Mouse (Mus musculus): ENCODE measurements at regions not wholly inside any gene's neighbourhood (a gene's known extent, or its start where the extent isn't known, plus 50 kb on each side); places are given as distances from the start of the nearest gene placed in this dataset.

DNA sequence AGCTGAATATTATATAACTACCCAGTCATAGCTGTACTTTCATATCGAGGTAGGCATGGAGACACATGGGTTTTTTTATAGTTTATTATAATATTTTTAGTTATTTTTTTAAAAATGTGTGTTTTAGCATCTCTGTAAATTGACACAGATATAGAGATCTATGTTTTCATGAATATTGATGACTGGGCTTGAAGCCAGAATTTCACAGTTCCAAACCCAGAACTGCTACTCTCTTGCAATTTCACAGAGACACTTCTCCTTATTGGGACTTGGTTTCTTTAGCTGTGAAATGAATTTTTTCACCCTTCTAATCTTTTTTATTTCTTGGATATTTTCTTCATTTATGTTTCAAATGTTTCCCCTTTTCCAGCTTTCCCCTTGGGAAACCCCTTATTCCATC is 481.0 kb upstream of the Fam98a start:
- H3K4me3 ChIP-seq (ENCODE audit: insufficient read depth, low read length): no peak overlapping the region
- no peak for TF ChIP-seq CTCF (IDR thresholded peaks at IDR 0.05; ENCODE audit: low read depth, low read length)
- no peak for TF ChIP-seq POLR2A (IDR thresholded peaks at IDR 0.05; ENCODE audit: borderline replicate concordance, low read depth, low read length)
- H3K4me1 ChIP-seq (ENCODE audit: control insufficient read depth, insufficient read depth, low read length): no peaks in the 10 kb centered on the region
- no peak overlapping the region for H3K27ac ChIP-seq (ENCODE audit: insufficient read depth, low read depth, low read length)

GRCm38 (mm10) chr17:76008011-76008410 is 456.3 kb upstream of the Fam98a start:
- no peak overlapping the region for H3K4me3 ChIP-seq (ENCODE audit: insufficient read depth, low read length)
- TF ChIP-seq CTCF (IDR thresholded peaks at IDR 0.05; ENCODE audit: low read depth, low read length): no peak
- TF ChIP-seq POLR2A (IDR thresholded peaks at IDR 0.05; ENCODE audit: borderline replicate concordance, low read depth, low read length): no peak

DNA sequence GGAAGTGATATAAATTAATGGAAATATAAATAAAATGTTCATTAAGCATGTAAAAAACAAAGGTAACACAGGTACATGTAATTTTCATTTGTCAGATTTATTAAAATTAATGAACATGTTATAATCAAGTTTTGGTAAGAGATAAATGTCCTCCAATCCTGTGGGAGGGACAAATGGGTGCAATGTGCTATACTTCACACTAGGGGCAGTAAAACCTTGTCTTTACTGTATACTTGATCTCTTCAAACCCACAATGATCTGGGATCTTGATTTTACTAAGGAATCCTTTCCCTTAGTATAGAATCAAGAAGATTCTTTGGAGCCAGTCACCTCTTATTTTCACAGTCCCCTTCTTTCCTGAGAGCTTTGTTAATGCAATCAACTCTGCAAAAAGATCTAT is 451.1 kb upstream of the Fam98a start:
- H3K4me3 ChIP-seq (ENCODE audit: insufficient read depth, low read length): no peak overlapping the region
- TF ChIP-seq CTCF (IDR thresholded peaks at IDR 0.05; ENCODE audit: low read depth, low read length): no peak
- no peak for TF ChIP-seq POLR2A (IDR thresholded peaks at IDR 0.05; ENCODE audit: borderline replicate concordance, low read depth, low read length)
- no peaks in the 10 kb centered on the region for H3K4me1 ChIP-seq (ENCODE audit: control insufficient read depth, insufficient read depth, low read length)
- H3K27ac ChIP-seq (ENCODE audit: insufficient read depth, low read depth, low read length): no peak overlapping the region

More at GRCm38 (mm10) chr17:76008011-76008410, 456.3 kb upstream of the Fam98a start:
- Histone ChIP-seq H3K27ac (ENCODE audit: insufficient read depth, low read depth, low read length) (no peak overlapping the region), H3K4me1 (ENCODE audit: control insufficient read depth, insufficient read depth, low read length) (no peaks in the 10 kb centered on the region)

- H3K27ac ChIP-seq (ENCODE audit: insufficient read depth, low read depth, low read length): no peak overlapping the region
- H3K4me3 ChIP-seq (ENCODE audit: insufficient read depth, low read length): no peak overlapping the region
- TF ChIP-seq POLR2A (IDR thresholded peaks at IDR 0.05; ENCODE audit: borderline replicate concordance, low read depth, low read length): no peak
- TF ChIP-seq CTCF (IDR thresholded peaks at IDR 0.05; ENCODE audit: low read depth, low read length): no peak
- no peaks in the 10 kb centered on the region for H3K4me1 ChIP-seq (ENCODE audit: control insufficient read depth, insufficient read depth, low read length)
Observed at GRCm38 (mm10) chr17:75961371-75961770, 409.6 kb upstream of the Fam98a start.

DNA sequence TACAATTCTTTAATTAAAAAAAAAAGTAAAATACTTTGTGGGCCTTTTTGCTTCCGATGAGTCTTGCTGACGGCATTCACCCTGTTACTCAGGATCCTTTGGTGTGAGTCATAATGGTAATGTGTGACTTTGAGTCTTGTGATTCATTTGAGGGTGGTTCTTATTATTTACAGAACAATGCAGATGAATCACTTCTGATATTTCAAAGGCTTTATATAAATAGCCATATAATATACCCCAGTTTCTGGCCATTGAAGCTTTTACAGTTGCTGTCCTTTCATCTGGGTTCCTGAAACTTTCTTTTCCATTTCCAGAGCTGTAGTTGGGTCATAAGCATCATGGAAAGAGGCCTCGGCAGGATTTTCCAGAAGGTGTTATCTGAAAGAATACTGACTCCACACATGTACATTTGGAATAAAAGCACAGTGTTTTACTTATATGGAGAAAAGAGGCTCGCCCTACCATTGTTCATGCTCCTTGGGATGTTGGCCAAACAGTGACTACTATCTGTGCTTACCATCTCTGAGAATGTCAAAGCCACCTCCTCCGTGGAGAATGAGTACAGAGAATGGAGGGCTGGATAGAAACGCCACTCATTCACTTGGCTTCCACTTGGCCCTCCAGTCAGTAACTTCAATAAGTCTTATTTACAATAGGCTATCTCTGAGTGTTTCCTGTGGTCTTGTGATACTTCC is 385.1 kb upstream of the Fam98a start:
- Histone ChIP-seq H3K4me1 (ENCODE audit: control insufficient read depth, insufficient read depth, low read length) (peaks cover 4% of the 10 kb centered on the region), H3K4me3 (ENCODE audit: insufficient read depth, low read length) (no peak overlapping the region), H3K27ac (ENCODE audit: insufficient read depth, low read depth, low read length) (peak overlapping the region; percentile 81)
- TF ChIP-seq POLR2A (IDR thresholded peaks at IDR 0.05; ENCODE audit: borderline replicate concordance, low read depth, low read length) (no peak), CTCF (IDR thresholded peaks at IDR 0.05; ENCODE audit: low read depth, low read length) (no peak)

DNA sequence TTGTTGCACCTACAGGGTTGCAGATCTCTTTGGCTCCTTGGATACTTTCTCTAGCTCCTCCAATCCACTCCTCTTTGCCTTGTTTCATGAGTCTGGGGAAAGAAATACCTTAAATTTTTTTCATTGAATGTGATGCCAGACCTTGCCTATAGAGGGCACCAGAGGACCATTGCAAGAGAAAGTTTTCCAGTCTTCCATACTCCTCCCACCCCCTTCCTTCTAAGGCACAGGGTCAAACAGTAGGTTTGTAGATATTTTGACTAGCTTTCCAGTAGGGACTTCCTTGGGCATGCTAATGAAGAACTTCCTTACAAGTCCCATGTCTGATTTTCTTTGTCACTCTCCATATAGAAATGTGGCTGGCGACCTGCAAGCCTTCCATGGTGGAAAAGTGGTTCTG is 379.3 kb upstream of the Fam98a start:
- no peaks in the 10 kb centered on the region for H3K4me1 ChIP-seq (ENCODE audit: control insufficient read depth, insufficient read depth, low read length)

GRCm38 (mm10) chr17:75920240-75920639 is 368.5 kb upstream of the Fam98a start:
- TF ChIP-seq CTCF (IDR thresholded peaks at IDR 0.05; ENCODE audit: low read depth, low read length) (no peak), POLR2A (IDR thresholded peaks at IDR 0.05; ENCODE audit: borderline replicate concordance, low read depth, low read length) (no peak)
- Histone ChIP-seq H3K27ac (ENCODE audit: insufficient read depth, low read depth, low read length) (no peak overlapping the region), H3K4me1 (ENCODE audit: control insufficient read depth, insufficient read depth, low read length) (no peaks in the 10 kb centered on the region), H3K4me3 (ENCODE audit: insufficient read depth, low read length) (no peak overlapping the region)

More for the DNA sequence above, 379.3 kb upstream of the Fam98a start:
- TF ChIP-seq POLR2A (IDR thresholded peaks at IDR 0.05; ENCODE audit: borderline replicate concordance, low read depth, low read length) (no peak), CTCF (IDR thresholded peaks at IDR 0.05; ENCODE audit: low read depth, low read length) (no peak)
- Histone ChIP-seq H3K27ac (ENCODE audit: insufficient read depth, low read depth, low read length) (no peak overlapping the region), H3K4me3 (ENCODE audit: insufficient read depth, low read length) (no peak overlapping the region)

DNA sequence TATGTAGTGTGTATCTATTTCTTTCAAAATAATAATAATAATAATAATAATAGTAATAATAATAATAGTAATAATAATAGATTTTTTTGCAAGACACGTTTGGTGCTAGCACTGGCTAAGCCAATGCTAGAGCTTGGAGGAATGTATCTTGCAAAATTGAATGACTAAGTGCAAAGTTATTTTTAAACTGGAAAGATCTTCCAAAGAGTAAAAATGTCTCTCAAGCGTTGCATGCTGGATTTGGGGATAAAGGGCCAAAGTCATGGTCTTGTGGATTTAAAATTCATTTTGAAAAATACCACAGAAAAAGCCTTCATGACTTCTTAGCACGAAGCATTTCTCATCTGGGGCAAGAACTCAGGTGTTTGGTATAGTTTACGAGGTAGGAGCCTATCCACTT is 365.3 kb upstream of the Fam98a start:
- no peak overlapping the region for H3K4me3 ChIP-seq (ENCODE audit: insufficient read depth, low read length)
- no peak overlapping the region for H3K27ac ChIP-seq (ENCODE audit: insufficient read depth, low read depth, low read length)
- TF ChIP-seq POLR2A (IDR thresholded peaks at IDR 0.05; ENCODE audit: borderline replicate concordance, low read depth, low read length) (no peak), CTCF (IDR thresholded peaks at IDR 0.05; ENCODE audit: low read depth, low read length) (no peak)
- H3K4me1 ChIP-seq (ENCODE audit: control insufficient read depth, insufficient read depth, low read length): no peaks in the 10 kb centered on the region

- H3K27ac ChIP-seq (ENCODE audit: insufficient read depth, low read depth, low read length): no peak overlapping the region
- no peaks in the 10 kb centered on the region for H3K4me1 ChIP-seq (ENCODE audit: control insufficient read depth, insufficient read depth, low read length)
- no peak overlapping the region for H3K4me3 ChIP-seq (ENCODE audit: insufficient read depth, low read length)
- TF ChIP-seq POLR2A (IDR thresholded peaks at IDR 0.05; ENCODE audit: borderline replicate concordance, low read depth, low read length): no peak
- no peak for TF ChIP-seq CTCF (IDR thresholded peaks at IDR 0.05; ENCODE audit: low read depth, low read length)
Observed at GRCm38 (mm10) chr17:75916590-75916989, 364.8 kb upstream of the Fam98a start.

GRCm38 (mm10) chr17:75915256-75915655 is 363.5 kb upstream of the Fam98a start:
- TF ChIP-seq POLR2A (IDR thresholded peaks at IDR 0.05; ENCODE audit: borderline replicate concordance, low read depth, low read length): no peak
- no peak for TF ChIP-seq CTCF (IDR thresholded peaks at IDR 0.05; ENCODE audit: low read depth, low read length)
- no peak overlapping the region for H3K27ac ChIP-seq (ENCODE audit: insufficient read depth, low read depth, low read length)
- H3K4me3 ChIP-seq (ENCODE audit: insufficient read depth, low read length): no peak overlapping the region
- H3K4me1 ChIP-seq (ENCODE audit: control insufficient read depth, insufficient read depth, low read length): no peaks in the 10 kb centered on the region

All from bone marrow macrophage, adult 2 months (primary cell).